Mouse (Mus musculus): ENCODE data around the gene Atp6v0a1. TPM values are rescaled to one million over a fixed set of nuclear protein-coding genes. Genes with fewer than 3 reads are reported as not detected.

Gene Atp6v0a1
- total and polyA plus RNA-seq, 3 experiments: 14.1 to 63.4 (median 36.1) TPM

DNA sequence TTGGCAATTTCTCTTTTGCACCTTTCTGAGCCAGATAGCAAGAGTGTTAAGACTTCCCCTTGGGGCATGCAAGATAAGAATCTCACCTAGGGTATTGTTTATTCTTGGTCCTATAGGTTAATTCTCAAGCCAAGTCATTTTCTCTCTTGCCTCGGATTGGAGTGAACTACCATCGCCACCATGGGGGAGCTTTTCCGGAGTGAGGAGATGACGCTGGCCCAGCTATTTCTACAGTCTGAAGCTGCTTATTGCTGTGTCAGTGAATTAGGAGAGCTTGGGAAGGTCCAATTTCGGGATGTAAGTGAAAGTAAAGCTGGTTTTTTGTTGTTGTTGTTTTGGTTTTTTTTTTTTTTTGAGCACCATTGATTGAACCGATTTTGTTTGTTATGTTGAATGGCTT lies 2.4 kb downstream of the Atp6v0a1 start:
- no peak for DNase-seq (ENCODE audit: extremely low read depth)
- TF ChIP-seq MAZ (IDR thresholded peaks at IDR 0.05; ENCODE audit: low read depth, low read length) (no peak), ZNF384 (IDR thresholded peaks at IDR 0.05; ENCODE audit: low read depth, low read length) (peak; percentile 56; the same call in 1 of the 2 replicates)
- H3K27ac ChIP-seq (ENCODE audit: insufficient read depth, low read depth): no peak overlapping the region
- H3K4me2 ChIP-seq (ENCODE audit: insufficient read depth, low read depth, poor library complexity, severe bottlenecking): peak overlapping the region; percentile 77
- peaks cover 43% of the 10 kb centered on the region for H3K79me2 ChIP-seq (replicated peaks; ENCODE audit: control insufficient read depth, extremely low read depth, insufficient read depth, poor library complexity, severe bottlenecking)
- H3K4me1 ChIP-seq (ENCODE audit: control insufficient read depth in 1 of 2, insufficient read depth in 2 of 2): peaks cover 15 to 56% of the 10 kb centered on the region in 2 experiments
- H3K36me3 ChIP-seq (replicated peaks in 1 of 2; ENCODE audit: control insufficient read depth in 1 of 2, insufficient read depth in 1 of 2, low read length in 1 of 2): peaks cover 16 to 37% of the 10 kb centered on the region in 2 experiments
- no peaks in the 10 kb centered on the region for H3K9me3 ChIP-seq (replicated peaks; ENCODE audit: low read length)
- H3K4me3 ChIP-seq (replicated peaks in 1 of 3; ENCODE audit: low read depth in 2 of 3, low read length in 2 of 3, poor library complexity in 1 of 3): no peak overlapping the region
- H3K9ac ChIP-seq (ENCODE audit: insufficient read depth, low read depth): peak overlapping the region; percentile 94; the same call in 1 of the 2 replicates
- peaks cover 3% of the 10 kb centered on the region for H3K27me3 ChIP-seq (replicated peaks)
- in situ Hi-C loops (cut with MboI; ENCODE audit: low pct_ligation_motif_present, low pct_unique_long_range_greater_than_20kb, low sequenced_read_pairs) (no loop called here), dilution Hi-C loops (cut with MboI; ENCODE audit: extremely low pct_ligation_motif_present, extremely low pct_unique_long_range_greater_than_20kb, low sequenced_read_pairs) (no loop called here)

DNA sequence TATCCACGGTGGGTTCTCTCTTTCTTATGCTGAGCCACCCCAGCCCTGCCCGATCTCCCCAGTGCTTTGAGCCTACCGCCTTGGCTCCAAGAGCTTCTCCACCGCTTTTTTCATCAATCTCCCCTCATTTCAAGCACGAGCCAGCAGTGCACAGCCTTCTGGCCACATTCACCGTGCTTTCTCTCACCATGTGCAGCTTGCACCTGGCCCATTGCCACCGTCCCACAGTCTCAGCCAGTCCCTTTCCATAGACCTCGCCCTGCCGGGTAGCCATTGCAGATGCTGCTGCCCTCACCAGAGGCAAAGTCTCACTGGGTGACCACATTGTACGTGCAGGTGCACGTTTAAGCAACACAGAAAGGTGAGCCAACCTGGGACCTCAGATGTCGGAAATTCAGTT lies 14.1 kb downstream of the Atp6v0a1 start:
- H3K27ac ChIP-seq (ENCODE audit: insufficient read depth, low read depth): no peak overlapping the region
- peaks cover 62 to 95% of the 10 kb centered on the region in 2 experiments for H3K36me3 ChIP-seq (replicated peaks in 1 of 2; ENCODE audit: control insufficient read depth in 1 of 2, insufficient read depth in 1 of 2, low read length in 1 of 2)
- H3K4me1 ChIP-seq (ENCODE audit: control insufficient read depth in 1 of 2, insufficient read depth in 2 of 2): no peaks in the 10 kb centered on the region
- dilution Hi-C loops (cut with MboI; ENCODE audit: extremely low pct_ligation_motif_present, extremely low pct_unique_long_range_greater_than_20kb, low sequenced_read_pairs): no loop called here
- H3K9ac ChIP-seq (ENCODE audit: insufficient read depth, low read depth): no peak overlapping the region
- no peak for DNase-seq (ENCODE audit: extremely low read depth)
- no peaks in the 10 kb centered on the region for H3K9me3 ChIP-seq (replicated peaks; ENCODE audit: low read length)
- no peaks in the 10 kb centered on the region for H3K79me2 ChIP-seq (replicated peaks; ENCODE audit: control insufficient read depth, extremely low read depth, insufficient read depth, poor library complexity, severe bottlenecking)
- H3K4me3 ChIP-seq (replicated peaks in 1 of 3; ENCODE audit: low read depth in 2 of 3, low read length in 2 of 3, poor library complexity in 1 of 3): no peak overlapping the region
- no peak overlapping the region for H3K4me2 ChIP-seq (ENCODE audit: insufficient read depth, low read depth, poor library complexity, severe bottlenecking)
- H3K27me3 ChIP-seq (replicated peaks): no peaks in the 10 kb centered on the region
- TF ChIP-seq NRF1 (IDR thresholded peaks at IDR 0.05; ENCODE audit: low read depth, low read length) (no peak), RAD21 (IDR thresholded peaks at IDR 0.05; ENCODE audit: low read depth, low read length) (no peak), ZNF384 (IDR thresholded peaks at IDR 0.05; ENCODE audit: low read depth, low read length) (no peak), JUND (conservative IDR thresholded peaks at IDR 0.05; ENCODE audit: low read depth, low read length) (no peak), ZKSCAN1 (IDR thresholded peaks at IDR 0.05; ENCODE audit: borderline replicate concordance, low read depth, low read length) (no peak), BHLHE40 (IDR thresholded peaks at IDR 0.05; ENCODE audit: low read depth, low read length) (no peak), MEF2A (IDR thresholded peaks at IDR 0.05; ENCODE audit: borderline replicate concordance, low read depth, low read length) (no peak), RCOR1 (conservative IDR thresholded peaks at IDR 0.05; ENCODE audit: low read depth, low read length) (no peak), GABPA (IDR thresholded peaks at IDR 0.05; ENCODE audit: insufficient replicate concordance, low read depth, low read length) (no peak), POLR2AphosphoS2 (IDR thresholded peaks at IDR 0.05; ENCODE audit: low read depth, low read length) (no peak), MAFK (IDR thresholded peaks at IDR 0.05; ENCODE audit: insufficient replicate concordance, low read length) (no peak), USF2 (conservative IDR thresholded peaks at IDR 0.05; ENCODE audit: low read depth, low read length) (no peak), USF1 (IDR thresholded peaks at IDR 0.05; ENCODE audit: low read depth, low read length) (no peak), IRF4 (IDR thresholded peaks at IDR 0.05; ENCODE audit: low read depth, low read length) (no peak), PAX5 (IDR thresholded peaks at IDR 0.05; ENCODE audit: low read length) (no peak)
- in situ Hi-C loops (cut with MboI; ENCODE audit: low pct_ligation_motif_present, low pct_unique_long_range_greater_than_20kb, low sequenced_read_pairs): no loop called here

All from CH12.LX (cell line).